Mouse (Mus musculus): ENCODE data around the gene Camta1. TPM values are rescaled to one million over a fixed set of nuclear protein-coding genes. Genes with fewer than 3 reads are reported as not detected.

The Camta1 gene
- polyA plus RNA-seq, 1 experiment from 2014 or later: 83.5 TPM

DNA sequence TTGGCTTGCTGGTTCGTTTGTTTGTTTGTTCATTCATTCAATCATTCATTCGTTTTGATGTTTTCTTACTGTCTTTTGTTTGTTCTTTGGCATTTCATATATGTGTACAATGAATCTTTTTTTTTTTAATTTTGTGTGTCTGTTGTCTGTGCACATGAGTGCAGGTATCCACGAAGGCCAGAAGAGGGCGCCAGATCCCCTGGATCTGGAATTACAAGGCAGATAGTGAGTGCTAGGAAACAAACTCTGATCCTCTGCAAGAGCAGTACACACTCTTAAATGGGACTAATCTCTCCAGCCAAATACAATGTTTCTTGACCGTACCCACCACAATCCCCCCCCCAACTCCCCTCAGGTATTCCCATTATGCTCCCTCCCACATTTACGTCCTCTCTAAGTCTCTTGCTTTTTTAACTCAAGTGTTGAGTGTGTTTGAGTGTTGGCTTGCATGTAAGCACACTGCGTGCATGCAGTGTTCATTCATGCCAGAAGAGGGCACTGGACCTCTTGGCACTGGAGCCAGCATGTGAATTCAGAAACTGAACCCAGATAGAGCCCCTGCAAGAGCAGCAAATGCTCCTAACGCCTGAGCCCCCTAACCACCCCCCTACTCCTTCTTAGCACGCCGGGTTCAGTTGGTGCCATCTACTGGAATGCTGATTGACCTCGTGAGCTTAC is 38.2 kb upstream of the Camta1 start:
- Histone ChIP-seq H3K4me2 (replicated peaks; ENCODE audit: low read depth, low read length) (no peak overlapping the region), H3K27ac (ENCODE audit: low read length) (no peak overlapping the region), H3K9ac (replicated peaks; ENCODE audit: low read length) (no peak overlapping the region), H3K9me3 (ENCODE audit: low read length) (0 out of 2 replicates have a peak, but pooled peaks cover 3% of the 10 kb centered on the region), H3K4me1 (ENCODE audit: insufficient read depth, low read length) (peaks cover 2% of the 10 kb centered on the region; the same call in 1 of the 2 replicates), H3K36me3 (ENCODE audit: insufficient read depth, low read length) (no peaks in the 10 kb centered on the region), H3K4me3 (ENCODE audit: low read length) (no peak overlapping the region), H3K27me3 (ENCODE audit: insufficient read depth, low read length) (no peaks in the 10 kb centered on the region; the same call in 1 of the 2 replicates)
- 65% methylated on average over 11 of the region's 11 CpGs for WGBS
- ATAC-seq (ENCODE audit: low FRiP score, low TSS enrichment): no peak

DNA sequence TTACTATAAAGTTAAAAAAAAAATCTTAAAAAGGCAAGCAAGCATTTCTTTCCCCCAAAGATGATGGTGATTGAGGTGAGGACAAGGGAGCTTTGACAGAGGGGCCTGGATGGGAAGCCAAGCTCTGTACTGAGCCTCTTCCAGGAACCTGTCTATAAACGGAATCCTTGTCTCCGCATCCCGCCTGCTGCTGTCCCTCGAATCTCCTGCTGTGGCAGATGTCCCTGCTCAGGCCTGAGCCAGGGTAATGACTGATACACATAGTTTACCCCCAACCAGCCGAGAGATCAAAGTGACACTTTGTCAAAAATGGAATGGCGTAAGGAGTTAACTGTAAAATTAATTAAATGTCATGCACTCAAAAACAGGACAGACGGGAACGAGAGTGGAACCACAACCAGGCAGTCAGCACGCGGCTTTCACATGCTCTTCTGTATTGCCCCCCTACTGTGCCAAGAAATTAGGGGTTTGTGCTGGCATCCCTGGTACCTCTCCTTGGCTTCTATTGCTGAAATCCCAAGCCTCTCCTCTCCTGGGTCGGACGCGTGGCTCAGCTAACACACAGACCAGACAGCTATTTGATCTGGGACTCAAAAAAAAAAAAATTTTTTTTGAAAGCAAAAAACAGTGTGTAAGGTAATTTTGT is 37.0 kb upstream of the Camta1 start:
- no peak overlapping the region for H3K4me2 ChIP-seq (replicated peaks; ENCODE audit: low read depth, low read length)
- ATAC-seq (ENCODE audit: low FRiP score, low TSS enrichment): no peak
- H3K4me1 ChIP-seq (ENCODE audit: insufficient read depth, low read length): no peaks in the 10 kb centered on the region; the same call in 1 of the 2 replicates
- no peaks in the 10 kb centered on the region for H3K36me3 ChIP-seq (ENCODE audit: insufficient read depth, low read length)
- H3K9ac ChIP-seq (replicated peaks; ENCODE audit: low read length): no peak overlapping the region
- WGBS: 55% methylated on average over 13 of the region's 13 CpGs
- H3K27me3 ChIP-seq (ENCODE audit: insufficient read depth, low read length): no peaks in the 10 kb centered on the region; the same call in 1 of the 2 replicates
- no peak overlapping the region for H3K4me3 ChIP-seq (ENCODE audit: low read length)
- H3K27ac ChIP-seq (ENCODE audit: low read length): no peak overlapping the region
- H3K9me3 ChIP-seq (ENCODE audit: low read length): 0 out of 2 replicates have a peak, but pooled peaks cover 3% of the 10 kb centered on the region

DNA sequence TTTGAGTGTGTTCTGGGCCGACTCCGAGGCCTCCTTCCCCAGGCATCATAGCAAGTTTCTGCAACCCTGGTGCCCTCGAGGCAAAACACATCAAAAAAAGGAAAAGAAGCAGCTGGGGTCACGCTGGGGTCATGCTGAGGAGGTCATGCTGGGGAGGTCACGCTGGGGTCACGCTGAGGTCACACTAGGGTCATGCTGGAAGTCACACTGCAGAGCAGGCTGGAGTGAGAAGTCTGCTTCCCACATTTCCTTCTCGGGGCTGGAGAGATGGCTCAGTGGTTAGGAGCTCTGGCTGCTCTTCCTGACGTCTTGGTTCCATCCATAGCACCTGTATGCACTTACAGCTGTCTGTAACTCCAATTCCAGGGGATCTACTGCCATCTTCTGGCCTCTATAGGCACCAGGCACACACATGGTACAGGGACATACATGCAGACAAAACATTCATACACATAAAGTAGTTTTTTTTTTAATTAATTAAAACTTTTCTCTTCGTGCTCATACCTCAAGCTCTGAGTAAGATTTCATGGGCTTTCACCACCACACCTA is 35.5 kb upstream of the Camta1 start:
- no peaks in the 10 kb centered on the region; the same call in 1 of the 2 replicates for H3K27me3 ChIP-seq (ENCODE audit: insufficient read depth, low read length)
- ATAC-seq (ENCODE audit: low FRiP score, low TSS enrichment): no peak
- 0 out of 2 replicates have a peak, but pooled peaks cover 3% of the 10 kb centered on the region for H3K9me3 ChIP-seq (ENCODE audit: low read length)
- H3K4me3 ChIP-seq (ENCODE audit: low read length): no peak overlapping the region
- no peak overlapping the region for H3K27ac ChIP-seq (ENCODE audit: low read length)
- 75% methylated on average over 9 of the region's 9 CpGs for WGBS
- no peaks in the 10 kb centered on the region; the same call in 1 of the 2 replicates for H3K4me1 ChIP-seq (ENCODE audit: insufficient read depth, low read length)
- no peak overlapping the region for H3K4me2 ChIP-seq (replicated peaks; ENCODE audit: low read depth, low read length)
- H3K36me3 ChIP-seq (ENCODE audit: insufficient read depth, low read length): no peaks in the 10 kb centered on the region
- H3K9ac ChIP-seq (replicated peaks; ENCODE audit: low read length): no peak overlapping the region

DNA sequence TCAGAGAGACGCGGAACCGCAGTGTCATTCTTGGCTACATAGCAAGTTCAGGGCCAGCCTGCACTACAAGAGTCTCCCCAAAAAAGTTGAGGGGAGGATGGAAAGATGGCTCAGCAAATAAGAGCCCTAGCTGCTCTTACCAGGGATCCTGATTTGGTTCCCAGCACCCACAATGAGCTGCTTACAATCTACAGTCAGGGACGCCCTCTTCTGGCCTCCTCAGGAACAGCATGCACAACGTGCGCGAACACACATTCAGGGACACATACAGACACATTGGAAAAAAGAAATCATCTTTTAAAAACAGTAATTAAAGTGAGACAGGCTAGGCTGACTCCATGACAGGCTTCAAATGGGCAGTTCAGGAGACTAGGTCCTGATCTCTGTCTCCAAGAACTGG is 33.9 kb upstream of the Camta1 start:
- H3K4me3 ChIP-seq (ENCODE audit: low read length): no peak overlapping the region
- H3K27ac ChIP-seq (ENCODE audit: low read length): no peak overlapping the region
- 0 out of 2 replicates have a peak, but pooled peaks cover 3% of the 10 kb centered on the region for H3K9me3 ChIP-seq (ENCODE audit: low read length)
- H3K4me2 ChIP-seq (replicated peaks; ENCODE audit: low read depth, low read length): no peak overlapping the region
- no peak for ATAC-seq (ENCODE audit: low FRiP score, low TSS enrichment)
- WGBS: 93% methylated on average over 7 of the region's 7 CpGs
- no peak overlapping the region for H3K9ac ChIP-seq (replicated peaks; ENCODE audit: low read length)
- no peaks in the 10 kb centered on the region for H3K27me3 ChIP-seq (ENCODE audit: insufficient read depth, low read length)
- H3K4me1 ChIP-seq (ENCODE audit: insufficient read depth, low read length): no peaks in the 10 kb centered on the region
- no peaks in the 10 kb centered on the region for H3K36me3 ChIP-seq (ENCODE audit: insufficient read depth, low read length)

DNA sequence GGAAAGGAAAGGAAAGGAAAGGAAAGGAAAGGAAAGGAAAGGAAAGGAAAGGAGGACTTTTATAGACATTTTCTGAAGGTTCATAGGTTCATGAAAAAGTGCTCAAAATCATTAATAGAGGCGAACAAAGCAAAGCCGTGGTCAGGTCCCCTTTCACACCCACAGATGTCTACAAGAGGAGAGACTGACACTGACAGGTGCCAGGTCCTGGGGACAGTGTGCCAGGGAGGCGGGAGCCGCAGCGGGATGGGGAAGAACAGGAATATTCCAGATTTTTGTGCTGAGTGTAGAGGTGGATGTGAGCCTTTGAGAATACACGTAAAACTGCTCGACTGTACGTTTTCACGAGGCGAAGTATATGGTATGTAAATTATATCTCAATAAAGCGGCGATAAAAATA is 33.2 kb upstream of the Camta1 start:
- H3K9me3 ChIP-seq (ENCODE audit: low read length): 0 out of 2 replicates have a peak, but pooled peaks cover 3% of the 10 kb centered on the region
- no peak overlapping the region for H3K4me2 ChIP-seq (replicated peaks; ENCODE audit: low read depth, low read length)
- no peaks in the 10 kb centered on the region for H3K36me3 ChIP-seq (ENCODE audit: insufficient read depth, low read length)
- H3K9ac ChIP-seq (replicated peaks; ENCODE audit: low read length): no peak overlapping the region
- H3K27me3 ChIP-seq (ENCODE audit: insufficient read depth, low read length): no peaks in the 10 kb centered on the region
- WGBS: 90% methylated on average over 12 of the region's 12 CpGs
- H3K4me3 ChIP-seq (ENCODE audit: low read length): no peak overlapping the region
- ATAC-seq (ENCODE audit: low FRiP score, low TSS enrichment): no peak
- H3K27ac ChIP-seq (ENCODE audit: low read length): no peak overlapping the region
- no peaks in the 10 kb centered on the region for H3K4me1 ChIP-seq (ENCODE audit: insufficient read depth, low read length)

DNA sequence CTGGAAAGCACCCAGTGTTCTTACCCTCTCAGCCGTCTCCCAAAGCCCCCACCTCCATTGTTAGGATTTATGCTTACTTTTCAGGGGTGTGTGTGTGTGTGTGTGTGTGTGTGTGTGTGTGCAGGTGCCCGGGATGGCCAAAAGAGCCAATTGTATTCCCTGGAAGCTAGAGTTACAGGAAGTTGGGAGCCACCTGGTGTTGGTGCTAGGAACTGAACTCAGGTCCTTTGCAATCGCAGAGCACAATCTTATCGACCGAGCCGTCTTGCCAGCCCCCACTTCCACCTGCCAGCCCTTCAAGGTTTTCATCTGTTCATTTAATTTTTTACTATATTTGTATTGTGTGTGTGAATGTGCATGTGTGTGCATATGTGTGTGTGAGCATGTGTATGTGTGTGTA is 31.6 kb upstream of the Camta1 start:
- no peaks in the 10 kb centered on the region for H3K36me3 ChIP-seq (ENCODE audit: insufficient read depth, low read length)
- 75% methylated on average over 6 of the region's 6 CpGs for WGBS
- no peak overlapping the region for H3K27ac ChIP-seq (ENCODE audit: low read length)
- no peak for ATAC-seq (ENCODE audit: low FRiP score, low TSS enrichment)
- no peaks in the 10 kb centered on the region for H3K4me1 ChIP-seq (ENCODE audit: insufficient read depth, low read length)
- no peak overlapping the region for H3K9ac ChIP-seq (replicated peaks; ENCODE audit: low read length)
- no peak overlapping the region for H3K4me2 ChIP-seq (replicated peaks; ENCODE audit: low read depth, low read length)
- H3K4me3 ChIP-seq (ENCODE audit: low read length): no peak overlapping the region
- H3K27me3 ChIP-seq (ENCODE audit: insufficient read depth, low read length): no peaks in the 10 kb centered on the region
- 0 out of 2 replicates have a peak, but pooled peaks cover 3% of the 10 kb centered on the region for H3K9me3 ChIP-seq (ENCODE audit: low read length)

DNA sequence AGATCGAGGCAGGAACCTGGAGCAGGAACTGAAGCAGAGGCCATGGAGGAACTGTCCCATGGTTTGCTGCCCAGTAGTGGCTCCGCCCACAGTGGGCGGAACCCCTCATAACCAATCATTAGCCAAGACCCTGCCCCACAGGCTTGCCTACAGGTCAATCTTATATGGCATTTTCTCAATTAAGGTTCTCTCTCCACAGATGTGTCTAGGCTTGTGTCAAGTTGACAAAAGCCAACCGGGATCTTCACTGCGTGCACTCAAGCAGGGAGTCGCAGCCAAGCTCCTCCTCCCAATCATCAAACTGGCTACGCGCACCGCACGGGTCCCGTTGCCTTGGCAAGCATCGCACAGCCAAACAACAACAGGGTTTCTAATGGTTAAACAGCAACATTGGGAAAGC is 19.9 kb upstream of the Camta1 start:
- 91% methylated on average over 12 of the region's 12 CpGs for WGBS
- 0 out of 2 replicates have a peak, but pooled peaks cover 4% of the 10 kb centered on the region for H3K9me3 ChIP-seq (ENCODE audit: low read length)
- H3K27me3 ChIP-seq (ENCODE audit: insufficient read depth, low read length): no peaks in the 10 kb centered on the region
- H3K27ac ChIP-seq (ENCODE audit: low read length): no peak overlapping the region
- no peaks in the 10 kb centered on the region for H3K36me3 ChIP-seq (ENCODE audit: insufficient read depth, low read length)
- no peak overlapping the region for H3K4me2 ChIP-seq (replicated peaks; ENCODE audit: low read depth, low read length)
- H3K4me1 ChIP-seq (ENCODE audit: insufficient read depth, low read length): no peaks in the 10 kb centered on the region
- no peak for ATAC-seq (ENCODE audit: low FRiP score, low TSS enrichment)
- H3K9ac ChIP-seq (replicated peaks; ENCODE audit: low read length): no peak overlapping the region
- H3K4me3 ChIP-seq (ENCODE audit: low read length): no peak overlapping the region

DNA sequence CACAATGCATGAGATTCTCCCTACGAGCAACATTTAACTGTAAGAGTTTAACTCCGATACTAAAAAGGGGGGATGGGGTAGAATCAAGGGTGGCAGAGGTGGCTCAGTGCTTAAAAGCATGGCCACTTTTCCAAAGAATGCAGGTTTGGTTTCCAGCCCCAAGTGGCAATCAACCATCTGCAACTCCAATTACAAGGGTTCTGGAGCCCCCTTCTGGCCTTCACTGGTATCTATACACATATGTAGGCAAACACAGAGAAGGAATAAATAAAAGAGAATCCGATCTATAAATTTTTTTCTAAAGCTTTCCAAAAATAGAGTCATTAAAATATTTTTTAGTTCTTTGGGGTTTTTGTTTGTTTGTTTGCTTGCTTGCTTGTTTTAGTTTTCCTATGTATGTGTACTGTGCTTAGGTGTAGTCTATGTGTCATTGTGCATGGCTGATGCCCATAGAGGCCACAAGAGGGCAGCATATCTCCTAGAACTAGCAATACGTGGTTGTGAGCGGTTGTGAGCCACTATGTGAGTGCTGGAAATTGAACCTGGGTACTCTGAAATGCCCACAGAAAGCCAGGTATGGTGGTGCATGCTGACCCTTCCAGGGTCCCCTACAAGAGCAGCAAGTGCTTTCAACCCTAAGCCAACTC is 18.5 kb upstream of the Camta1 start:
- no peak for ATAC-seq (ENCODE audit: low FRiP score, low TSS enrichment)
- Histone ChIP-seq H3K4me3 (ENCODE audit: low read length) (no peak overlapping the region), H3K36me3 (ENCODE audit: insufficient read depth, low read length) (no peaks in the 10 kb centered on the region), H3K4me1 (ENCODE audit: insufficient read depth, low read length) (0 out of 2 replicates have a peak, but pooled peaks cover 5% of the 10 kb centered on the region), H3K9me3 (ENCODE audit: low read length) (0 out of 2 replicates have a peak, but pooled peaks cover 4% of the 10 kb centered on the region), H3K27me3 (ENCODE audit: insufficient read depth, low read length) (peaks cover 5% of the 10 kb centered on the region; the same call in 1 of the 2 replicates), H3K27ac (ENCODE audit: low read length) (no peak overlapping the region), H3K9ac (replicated peaks; ENCODE audit: low read length) (no peak overlapping the region), H3K4me2 (replicated peaks; ENCODE audit: low read depth, low read length) (no peak overlapping the region)
- whole genome bisulfite sequencing: 82% methylated on average over 5 of the region's 5 CpGs

DNA sequence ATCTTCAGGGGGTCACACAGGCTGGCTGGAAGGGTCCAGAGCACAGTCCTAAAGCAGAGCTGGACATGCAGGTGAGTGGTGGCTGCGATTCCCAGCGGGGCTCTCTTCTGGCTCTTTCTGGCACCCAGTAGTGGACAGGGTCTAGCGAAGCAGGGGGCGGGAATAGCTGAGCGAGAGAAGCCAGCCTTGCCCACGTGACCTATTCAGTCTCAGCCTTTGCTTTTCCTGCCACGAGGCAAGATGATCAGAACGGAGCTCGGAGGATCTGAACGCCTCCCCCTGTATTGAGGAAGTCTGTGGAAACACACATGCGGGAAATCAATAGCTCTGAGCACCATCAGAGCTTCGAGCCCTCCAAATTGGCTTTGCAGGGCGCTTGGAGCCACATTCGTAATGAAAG is 14.7 kb upstream of the Camta1 start:
- Histone ChIP-seq H3K27me3 (ENCODE audit: insufficient read depth, low read length) (peaks cover 10% of the 10 kb centered on the region), H3K9ac (replicated peaks; ENCODE audit: low read length) (no peak overlapping the region), H3K4me1 (ENCODE audit: insufficient read depth, low read length) (0 out of 2 replicates have a peak, but pooled peaks cover 5% of the 10 kb centered on the region), H3K27ac (ENCODE audit: low read length) (no peak overlapping the region), H3K4me3 (ENCODE audit: low read length) (no peak overlapping the region), H3K9me3 (ENCODE audit: low read length) (0 out of 2 replicates have a peak, but pooled peaks cover 4% of the 10 kb centered on the region), H3K36me3 (ENCODE audit: insufficient read depth, low read length) (no peaks in the 10 kb centered on the region), H3K4me2 (replicated peaks; ENCODE audit: low read depth, low read length) (peak overlapping the region; percentile 2; the same call in 1 of the 2 replicates)
- 50% methylated on average over 14 of the region's 14 CpGs for WGBS
- ATAC-seq (ENCODE audit: low FRiP score, low TSS enrichment): no peak

All from kidney, embryonic 16.5 days (tissue).